Mouse (Mus musculus): ENCODE measurements around the gene Aifm2. TPM values are rescaled to one million over a fixed set of nuclear protein-coding genes. Genes with fewer than 3 reads are reported as not detected.

The Aifm2 gene
- total and polyA plus RNA-seq, 2 experiments from 2014 or later, result 11.7 to 13.0 TPM

GRCm38 (mm10) chr10:61764689-61765088 is 49.6 kb downstream of the Aifm2 start:
- H3K27me3 ChIP-seq (ENCODE audit: insufficient read depth, low read length), result no peaks in the 10 kb centered on the region
- 75% methylated on average over 8 of the region's 8 CpGs for WGBS
- no peak for DNase-seq
- H3K27ac ChIP-seq (ENCODE audit: low read depth, low read length), result no peak overlapping the region
- no peaks in the 10 kb centered on the region for H3K4me1 ChIP-seq (ENCODE audit: insufficient read depth)
- no peak overlapping the region for H3K4me3 ChIP-seq (ENCODE audit: low read depth, low read length)
- ATAC-seq, result no peak
- no peak for TF ChIP-seq CTCF (IDR thresholded peaks at IDR 0.05; ENCODE audit: low read depth)
- H3K36me3 ChIP-seq (ENCODE audit: insufficient read depth), result peaks cover 4% of the 10 kb centered on the region; the same call in 1 of the 2 replicates
- no peak overlapping the region for H3K4me2 ChIP-seq (ENCODE audit: low read depth)
- H3K9me3 ChIP-seq (ENCODE audit: low read length), result no peaks in the 10 kb centered on the region
- no peak overlapping the region for H3K9ac ChIP-seq

- Histone ChIP-seq H3K4me1 (ENCODE audit: insufficient read depth) (no peaks in the 10 kb centered on the region), H3K4me2 (ENCODE audit: low read depth) (no peak overlapping the region), H3K27me3 (ENCODE audit: insufficient read depth, low read length) (no peaks in the 10 kb centered on the region), H3K4me3 (ENCODE audit: low read depth, low read length) (no peak overlapping the region), H3K27ac (ENCODE audit: low read depth, low read length) (no peak overlapping the region), H3K9ac (no peak overlapping the region), H3K36me3 (ENCODE audit: insufficient read depth) (peaks cover 4% of the 10 kb centered on the region; the same call in 1 of the 2 replicates), H3K9me3 (ENCODE audit: low read length) (no peaks in the 10 kb centered on the region)
- TF ChIP-seq CTCF (IDR thresholded peaks at IDR 0.05; ENCODE audit: low read depth), result no peak
- WGBS, result 20% methylated on average over 5 of the region's 5 CpGs
- DNase-seq (no peak), ATAC-seq (no peak)
Measured at GRCm38 (mm10) chr10:61765558-61765957, 50.5 kb downstream of the Aifm2 start.

- no peaks in the 10 kb centered on the region for H3K27me3 ChIP-seq (ENCODE audit: insufficient read depth, low read length)
- no peak for ATAC-seq
- H3K9ac ChIP-seq, result no peak overlapping the region
- TF ChIP-seq CTCF (IDR thresholded peaks at IDR 0.05; ENCODE audit: low read depth), result no peak
- no peak for DNase-seq
- peaks cover 4% of the 10 kb centered on the region; the same call in 1 of the 2 replicates for H3K36me3 ChIP-seq (ENCODE audit: insufficient read depth)
- WGBS, result 34% methylated on average over 6 of the region's 6 CpGs
- H3K4me1 ChIP-seq (ENCODE audit: insufficient read depth), result no peaks in the 10 kb centered on the region
- H3K4me3 ChIP-seq (ENCODE audit: low read depth, low read length), result no peak overlapping the region
- H3K9me3 ChIP-seq (ENCODE audit: low read length), result no peaks in the 10 kb centered on the region
- H3K27ac ChIP-seq (ENCODE audit: low read depth, low read length), result no peak overlapping the region
- no peak overlapping the region for H3K4me2 ChIP-seq (ENCODE audit: low read depth)
Measured at GRCm38 (mm10) chr10:61766806-61767205, 51.7 kb downstream of the Aifm2 start.

GRCm38 (mm10) chr10:61781461-61782128 is 66.5 kb downstream of the Aifm2 start:
- no peaks in the 10 kb centered on the region for H3K9me3 ChIP-seq (ENCODE audit: low read length)
- 0 out of 2 replicates have a peak, but pooled peaks cover 8% of the 10 kb centered on the region for H3K4me1 ChIP-seq (ENCODE audit: insufficient read depth)
- H3K36me3 ChIP-seq (ENCODE audit: insufficient read depth), result no peaks in the 10 kb centered on the region
- 30% methylated on average over 8 of the region's 9 CpGs for WGBS
- peak overlapping the region; percentile 91 for H3K4me3 ChIP-seq (ENCODE audit: low read depth, low read length)
- 0 out of 2 replicates have a peak overlapping the region, but pooled peaks have one; percentile 99 for H3K27ac ChIP-seq (ENCODE audit: low read depth, low read length)
- peak overlapping the region; percentile 65 for H3K4me2 ChIP-seq (ENCODE audit: low read depth)
- no peak for ATAC-seq
- 0 out of 2 replicates have a peak, but pooled peaks have one; percentile 21 for TF ChIP-seq CTCF (IDR thresholded peaks at IDR 0.05; ENCODE audit: low read depth)
- DNase-seq, result no peak
- no peaks in the 10 kb centered on the region for H3K27me3 ChIP-seq (ENCODE audit: insufficient read depth, low read length)
- peak overlapping the region; percentile 100; the same call in 1 of the 2 replicates for H3K9ac ChIP-seq

GRCm38 (mm10) chr10:61782799-61783611 is 67.9 kb downstream of the Aifm2 start:
- peak; percentile 81 for DNase-seq
- Histone ChIP-seq H3K27ac (ENCODE audit: low read depth, low read length) (peak overlapping the region; percentile 99), H3K9ac (peak overlapping the region; percentile 100), H3K9me3 (ENCODE audit: low read length) (no peaks in the 10 kb centered on the region), H3K4me1 (ENCODE audit: insufficient read depth) (0 out of 2 replicates have a peak, but pooled peaks cover 8% of the 10 kb centered on the region), H3K27me3 (ENCODE audit: insufficient read depth, low read length) (no peaks in the 10 kb centered on the region), H3K4me2 (ENCODE audit: low read depth) (peak overlapping the region; percentile 65), H3K36me3 (ENCODE audit: insufficient read depth) (no peaks in the 10 kb centered on the region), H3K4me3 (ENCODE audit: low read depth, low read length) (peak overlapping the region; percentile 91)
- ATAC-seq, result peak; percentile 62
- peak; percentile 85 for TF ChIP-seq CTCF (IDR thresholded peaks at IDR 0.05; ENCODE audit: low read depth)
- under 1% methylated on average over 63 of the region's 74 CpGs for WGBS

- no peaks in the 10 kb centered on the region for H3K36me3 ChIP-seq (ENCODE audit: insufficient read depth)
- ATAC-seq (peak; percentile 91), DNase-seq (peak; percentile 91)
- H3K4me2 ChIP-seq (ENCODE audit: low read depth), result peak within 1 kb of the TSS; percentile 65
- peak within 1 kb of the TSS; percentile 100 for H3K9ac ChIP-seq
- 1% methylated on average over 50 of the region's 50 CpGs for WGBS
- 0 out of 2 replicates have a peak, but pooled peaks cover 8% of the 10 kb centered on the region for H3K4me1 ChIP-seq (ENCODE audit: insufficient read depth)
- H3K4me3 ChIP-seq (ENCODE audit: low read depth, low read length), result peak within 1 kb of the TSS; percentile 91
- H3K27me3 ChIP-seq (ENCODE audit: insufficient read depth, low read length), result no peaks in the 10 kb centered on the region
- peak within 1 kb of the TSS; percentile 99 for H3K27ac ChIP-seq (ENCODE audit: low read depth, low read length)
- H3K9me3 ChIP-seq (ENCODE audit: low read length), result no peaks in the 10 kb centered on the region
- TF ChIP-seq CTCF (IDR thresholded peaks at IDR 0.05; ENCODE audit: low read depth), result peak; percentile 75
Measured at GRCm38 (mm10) chr10:61783621-61784251, 68.7 kb downstream of the Aifm2 start, which contains the start of gene H2afy2. H2afy2 (minus strand) TSS chr10:61784147.

All from forebrain, postnatal 0 days (tissue).